Mouse (Mus musculus): ENCODE results near the gene Mmgt2.

Gene Mmgt2

DNA sequence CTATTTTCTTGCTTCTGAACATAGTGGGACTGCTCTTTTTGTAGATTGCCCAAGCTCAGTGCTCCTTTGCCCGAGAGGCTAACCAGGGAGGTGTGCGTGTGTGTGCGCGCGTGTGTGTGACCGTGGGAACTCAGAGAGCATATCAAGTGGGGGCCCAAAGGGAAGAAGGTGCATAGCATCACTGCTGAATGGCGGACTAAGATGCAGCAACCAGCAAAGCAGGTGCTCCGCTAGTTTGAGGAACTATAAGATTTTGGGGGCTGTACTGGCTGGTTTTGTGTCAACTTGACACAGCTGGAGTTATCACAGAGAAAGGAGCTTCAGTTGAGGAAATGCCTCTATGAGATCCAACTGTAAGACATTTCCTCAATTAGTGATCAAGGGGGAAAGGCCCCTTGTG lies 27.4 kb upstream of the Mmgt2 start:
- peak; percentile 56 for DNase-seq (ENCODE audit: low read depth, low spot score)

DNA sequence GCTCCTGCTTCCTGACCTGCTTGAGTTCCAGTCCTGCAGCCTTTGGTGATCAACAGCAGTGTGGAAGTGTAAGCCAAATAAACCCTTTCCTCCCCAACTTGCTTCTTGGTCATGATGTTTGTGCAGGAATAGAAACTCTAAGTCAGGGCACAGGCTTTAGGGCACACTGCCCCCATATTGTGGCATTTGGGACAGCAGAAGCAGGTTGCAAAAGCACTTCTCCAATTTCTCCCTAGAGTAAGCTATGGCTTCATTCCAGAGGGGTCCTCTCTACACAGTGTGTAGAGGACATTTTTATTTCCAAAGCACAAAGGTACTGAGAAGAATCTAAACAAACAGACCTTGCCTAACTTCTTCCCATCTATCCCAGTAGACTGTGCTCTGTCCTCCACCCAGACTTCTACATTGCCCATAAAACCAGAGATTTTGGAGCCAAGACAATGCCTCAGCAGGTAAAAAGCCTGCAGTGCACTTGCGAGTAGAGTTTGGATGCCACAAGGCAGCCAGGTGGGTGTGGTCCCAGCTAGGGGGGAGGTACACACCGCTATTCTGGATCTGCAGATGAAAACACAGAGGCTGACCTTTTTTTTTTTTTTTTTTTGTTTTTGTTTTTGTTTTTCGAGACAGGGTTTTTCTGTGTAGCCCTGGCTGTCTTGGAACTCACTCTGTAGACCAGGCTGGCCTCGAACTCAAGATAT lies 26.7 kb upstream of the Mmgt2 start:
- peak; percentile 29 for DNase-seq (ENCODE audit: low read depth, low spot score)

DNA sequence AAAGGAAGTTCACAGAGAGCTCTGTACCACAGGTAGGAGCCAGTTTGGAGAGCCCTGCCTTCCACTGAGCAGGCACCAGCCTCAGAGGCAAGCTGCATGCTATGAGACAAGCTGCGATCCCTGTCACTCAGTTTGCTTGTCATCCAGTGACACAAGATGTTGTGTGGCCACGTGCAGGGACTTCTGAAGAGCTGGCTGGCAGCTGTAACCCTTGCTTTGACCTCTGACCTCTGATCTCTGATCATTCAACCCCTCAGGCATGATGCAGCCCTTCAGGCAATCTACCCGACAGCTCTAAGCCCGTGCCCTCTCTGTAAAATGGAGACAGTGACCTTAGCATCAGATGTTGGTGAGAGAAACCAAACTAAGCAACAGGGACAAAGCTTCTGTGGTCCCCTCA lies 25.6 kb upstream of the Mmgt2 start:
- DNase-seq (ENCODE audit: low read depth, low spot score), result no peak

DNA sequence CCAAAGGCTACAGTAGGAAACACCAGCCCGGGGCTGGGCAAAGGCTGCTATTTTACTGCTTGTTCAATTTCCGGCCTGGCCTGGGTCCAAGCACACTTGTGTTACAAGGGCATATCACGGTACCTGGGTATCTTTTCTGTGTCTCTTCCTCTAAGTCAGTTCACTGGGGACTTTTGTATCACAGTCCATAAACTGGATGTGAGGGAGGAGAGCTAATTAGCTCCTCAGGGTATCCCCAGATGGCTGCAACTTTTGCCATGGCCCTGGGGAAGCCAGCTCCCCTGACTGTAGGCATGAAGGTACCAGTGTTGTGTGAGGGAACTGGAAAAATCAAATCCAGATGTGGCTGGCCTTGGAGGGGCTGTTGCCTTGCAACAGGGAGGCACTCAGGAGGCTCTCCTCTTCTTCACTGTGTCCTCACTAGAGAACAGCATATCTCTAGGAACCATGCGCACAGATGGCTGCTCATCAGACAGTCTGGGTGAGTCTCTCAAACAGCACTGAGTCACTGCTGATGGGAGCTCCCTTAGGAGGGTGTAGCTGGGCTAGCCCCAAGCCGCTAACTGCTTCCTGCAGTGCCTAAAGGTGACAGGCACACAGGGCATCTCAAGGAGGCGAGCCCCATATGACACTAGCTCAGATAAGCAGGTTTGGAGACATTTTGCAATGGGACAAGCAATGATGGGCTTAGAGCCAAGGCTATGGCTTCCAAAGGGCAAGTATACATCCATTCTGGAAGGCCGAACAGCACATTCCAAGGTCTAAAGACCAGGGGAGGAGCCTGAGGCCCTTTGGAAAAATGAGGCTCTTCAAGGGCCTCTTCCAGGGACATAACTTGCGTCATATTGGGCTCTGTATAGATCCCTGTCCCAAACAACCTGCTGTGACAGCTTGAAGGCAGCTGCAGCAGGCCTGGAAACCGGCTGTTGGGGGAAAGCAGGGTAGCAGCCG lies 23.8 kb upstream of the Mmgt2 start:
- no peak for DNase-seq (ENCODE audit: low read depth, low spot score)

DNA sequence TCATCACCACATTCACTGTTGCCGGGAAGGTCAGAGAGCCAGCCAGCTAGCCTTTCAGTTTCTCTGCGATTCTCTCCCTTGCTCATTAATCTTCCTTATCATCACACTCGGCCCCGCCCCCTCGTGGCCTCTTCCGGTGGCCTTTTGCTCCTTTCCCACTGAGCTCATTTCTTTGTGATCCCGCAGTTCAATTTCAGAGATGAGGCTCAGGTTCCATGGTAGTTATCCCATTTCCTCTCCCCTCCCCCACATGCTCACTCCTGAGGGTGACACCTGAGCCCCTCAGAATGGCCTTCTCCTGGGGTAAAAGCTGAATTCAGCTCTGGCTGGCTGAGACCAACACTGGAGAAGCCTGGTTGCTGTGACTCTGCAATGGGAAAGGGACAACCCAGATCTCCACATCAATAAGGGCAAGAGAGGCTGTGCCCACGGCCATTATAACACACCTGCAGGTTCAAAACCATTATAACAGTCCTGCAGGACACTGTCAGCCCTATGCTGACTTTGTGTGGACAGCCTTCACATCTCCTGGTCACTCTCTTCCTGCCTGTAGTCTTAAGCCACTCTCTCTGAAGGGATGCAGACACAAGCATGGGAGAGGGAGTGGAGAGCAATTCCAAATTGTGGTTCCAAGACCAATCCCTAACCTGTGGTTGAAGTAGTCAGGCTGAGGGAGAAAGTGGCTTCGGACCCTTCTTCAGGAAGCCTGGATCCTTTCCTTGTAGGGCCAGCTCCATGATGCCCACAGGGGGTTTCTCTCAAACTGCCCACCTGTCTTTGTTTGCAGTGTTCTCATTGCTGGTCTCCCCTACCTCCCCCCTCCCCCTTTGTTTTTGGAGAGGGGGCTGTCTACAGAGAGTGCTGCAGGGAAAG lies 18.9 kb upstream of the Mmgt2 start:
- peak; percentile 25 for DNase-seq (ENCODE audit: low read depth, low spot score)

DNA sequence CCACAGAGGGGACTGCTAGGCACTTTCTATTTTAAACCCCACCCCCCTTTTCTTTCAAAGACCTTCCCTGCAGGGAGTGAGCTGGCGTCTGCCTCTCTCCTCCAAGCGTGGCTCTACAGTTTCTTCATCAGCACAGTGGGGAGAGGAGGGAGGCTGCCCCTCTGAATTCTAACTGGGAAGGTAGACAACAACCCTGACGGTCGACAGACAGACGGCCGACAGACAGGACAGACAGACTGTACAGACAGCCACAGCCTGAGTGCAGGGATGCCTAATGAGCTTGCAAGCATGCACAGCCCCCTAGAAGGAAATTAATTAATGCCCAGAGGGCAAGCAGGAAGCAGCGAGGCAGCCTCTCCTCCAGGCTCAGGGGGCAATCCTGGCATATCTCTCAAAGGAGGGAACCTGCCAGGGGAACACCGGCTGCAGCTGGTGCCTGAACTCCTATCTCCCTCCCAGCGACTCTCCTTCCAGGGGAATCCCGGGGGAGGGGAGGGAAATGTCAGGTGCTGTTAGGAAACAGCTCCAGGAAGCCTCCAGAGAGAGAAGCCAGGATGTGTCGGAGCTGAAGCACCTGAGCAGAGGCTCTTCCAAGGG lies 18.1 kb upstream of the Mmgt2 start:
- no peak for DNase-seq (ENCODE audit: low read depth, low spot score)

DNA sequence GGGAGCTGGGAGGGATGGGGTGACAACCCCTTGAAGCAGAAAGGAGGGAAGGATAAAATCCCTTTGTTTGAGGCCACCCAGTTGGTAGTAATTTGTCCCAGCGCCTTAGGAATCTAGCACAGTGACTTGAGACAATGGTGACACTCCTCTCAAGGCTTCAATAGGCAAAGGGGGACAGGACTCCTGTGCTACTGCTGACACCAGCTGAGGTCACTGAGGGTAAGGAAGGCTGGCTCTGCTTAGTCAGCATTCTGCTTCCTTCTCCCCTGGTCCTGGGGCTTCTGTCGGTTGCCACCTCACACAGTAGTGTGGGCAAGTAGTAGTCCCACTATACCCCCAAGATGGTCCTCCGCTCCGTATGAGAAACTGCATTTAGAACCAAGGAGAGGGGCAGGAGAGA lies 17.3 kb upstream of the Mmgt2 start:
- no peak for DNase-seq (ENCODE audit: low read depth, low spot score)

DNA sequence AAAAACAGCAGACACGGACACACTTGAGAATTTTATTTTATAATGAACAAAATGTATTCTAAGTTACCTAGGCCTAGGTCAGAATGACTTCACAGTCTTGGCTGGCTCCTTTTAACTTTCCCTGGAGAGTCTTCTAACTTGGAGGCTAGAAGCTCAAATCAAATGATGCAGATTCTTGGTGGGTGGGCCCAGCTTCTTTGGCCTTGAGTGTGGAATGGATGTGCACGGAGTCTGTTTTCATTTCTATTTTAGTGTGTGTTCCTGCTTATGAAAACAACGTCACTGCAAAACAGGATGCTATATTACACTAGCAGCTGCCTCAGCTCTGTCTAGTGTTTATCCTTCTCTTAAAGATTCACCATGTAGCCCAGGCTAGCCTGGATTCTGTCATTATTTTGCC lies 13.1 kb upstream of the Mmgt2 start:
- DNase-seq (ENCODE audit: low read depth, low spot score), result no peak

DNA sequence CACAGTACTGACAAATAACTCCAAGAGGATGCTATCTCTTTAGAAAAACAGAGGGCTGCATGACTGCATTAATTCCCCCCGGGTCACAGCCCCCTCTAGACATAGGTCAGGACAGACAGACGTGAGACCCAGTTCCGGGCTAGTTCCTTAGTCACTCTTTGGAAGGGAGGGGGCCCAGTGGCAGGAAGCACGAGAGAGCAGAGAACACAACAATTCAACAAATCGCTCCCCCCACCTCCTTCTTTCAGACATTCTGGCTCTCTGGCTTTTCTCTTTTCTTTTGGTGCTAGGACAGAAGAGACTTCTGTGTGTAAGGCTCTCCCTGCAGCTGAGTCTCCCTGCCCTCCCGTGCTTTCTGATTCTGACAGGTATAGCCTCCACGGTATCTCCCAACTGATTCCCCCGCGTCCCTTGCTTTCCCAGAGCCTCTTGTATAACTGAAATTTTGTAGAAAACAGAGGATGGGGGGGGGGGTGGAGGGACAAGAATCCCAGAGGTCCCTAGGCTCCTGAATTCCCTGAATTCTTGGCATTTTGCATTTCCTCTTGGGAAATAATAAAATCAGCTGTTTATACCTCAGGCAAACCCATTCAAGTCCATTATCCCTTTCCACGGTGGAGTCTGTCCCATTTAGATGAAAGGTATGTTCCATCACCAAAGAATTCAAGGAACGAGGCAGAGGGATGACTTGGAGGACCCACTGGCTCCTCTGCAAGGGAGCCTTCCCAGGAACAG lies 12.2 kb upstream of the Mmgt2 start:
- no peak for DNase-seq (ENCODE audit: low read depth, low spot score)

DNA sequence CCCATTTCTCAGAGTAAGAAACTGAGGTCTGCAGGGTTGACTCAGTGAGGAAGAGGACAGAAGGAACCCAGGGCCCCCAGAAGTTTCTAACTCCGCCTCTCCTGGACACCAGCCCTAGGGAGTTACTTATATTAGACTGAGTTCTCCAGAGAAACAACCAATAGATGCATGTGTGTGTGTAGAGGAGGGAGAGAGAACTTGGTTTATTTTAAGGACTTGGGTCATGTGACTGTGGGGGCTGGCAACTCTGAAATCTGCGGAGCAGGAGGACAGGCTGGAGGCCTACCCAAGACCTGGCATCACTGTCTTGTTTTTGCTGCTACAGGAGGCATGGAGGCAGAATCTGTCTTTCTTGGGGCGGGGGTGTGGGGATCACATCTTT lies 11.6 kb upstream of the Mmgt2 start:
- no peak for DNase-seq (ENCODE audit: low read depth, low spot score)

DNA sequence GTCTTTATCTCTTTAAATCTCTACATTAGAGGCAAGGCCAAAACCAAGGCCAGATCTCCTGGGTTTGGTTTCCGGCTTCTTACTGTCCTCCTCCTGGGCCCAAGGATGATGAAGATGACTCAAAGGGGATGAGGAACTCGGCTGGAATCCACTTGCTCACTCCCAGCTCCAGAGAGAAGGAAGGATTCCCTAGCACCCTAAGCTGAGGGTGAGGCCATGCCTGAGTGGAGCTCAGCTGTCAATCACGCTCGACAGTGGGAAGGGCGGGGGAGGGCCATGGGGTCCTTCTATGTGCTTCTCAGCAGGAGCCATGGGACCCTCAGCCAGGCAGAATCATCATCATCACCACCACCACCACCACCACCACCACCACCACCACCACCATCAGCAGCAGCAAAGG lies 11.1 kb upstream of the Mmgt2 start:
- no peak for DNase-seq (ENCODE audit: low read depth, low spot score)

DNA sequence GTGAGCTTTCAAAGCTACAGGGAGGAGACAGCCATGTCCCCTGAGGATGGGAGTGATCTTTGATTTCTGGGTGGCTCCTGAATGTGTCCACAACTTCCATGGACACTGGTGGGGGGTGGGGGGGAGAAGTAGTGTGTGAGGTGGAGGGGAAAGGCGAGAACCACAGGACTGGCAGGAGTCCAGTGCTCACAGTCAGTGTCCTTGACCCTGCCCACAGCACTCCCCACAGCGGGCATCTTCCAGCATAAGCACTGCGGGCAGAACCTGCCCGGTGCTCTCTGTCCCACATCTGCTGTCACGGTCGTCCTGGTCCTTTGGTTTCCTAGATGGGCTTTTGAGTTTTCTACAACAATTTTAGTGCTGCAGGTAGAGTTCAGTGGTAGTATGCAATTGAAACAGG lies 10.7 kb upstream of the Mmgt2 start:
- no peak for DNase-seq (ENCODE audit: low read depth, low spot score)

DNA sequence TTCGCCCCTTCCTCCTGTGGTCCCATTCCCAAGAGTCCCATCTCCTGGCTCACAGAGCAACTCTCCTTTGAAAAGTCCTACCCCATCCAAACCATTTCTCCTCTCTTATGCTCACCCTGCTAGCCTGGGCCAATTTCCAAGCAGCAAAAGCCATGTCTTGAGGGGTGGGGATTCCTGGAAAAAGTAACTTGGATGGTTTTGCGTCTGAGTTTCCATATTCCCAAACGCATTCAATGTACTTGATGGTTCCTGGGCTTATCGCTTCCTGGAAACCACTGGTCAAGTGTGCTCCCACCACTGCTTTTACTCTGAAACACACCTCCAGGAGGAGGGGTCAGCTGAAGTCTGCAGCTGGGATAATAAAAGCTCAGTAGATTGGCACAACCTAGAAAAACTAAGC lies 10.1 kb upstream of the Mmgt2 start:
- DNase-seq (ENCODE audit: low read depth, low spot score), result no peak

DNA sequence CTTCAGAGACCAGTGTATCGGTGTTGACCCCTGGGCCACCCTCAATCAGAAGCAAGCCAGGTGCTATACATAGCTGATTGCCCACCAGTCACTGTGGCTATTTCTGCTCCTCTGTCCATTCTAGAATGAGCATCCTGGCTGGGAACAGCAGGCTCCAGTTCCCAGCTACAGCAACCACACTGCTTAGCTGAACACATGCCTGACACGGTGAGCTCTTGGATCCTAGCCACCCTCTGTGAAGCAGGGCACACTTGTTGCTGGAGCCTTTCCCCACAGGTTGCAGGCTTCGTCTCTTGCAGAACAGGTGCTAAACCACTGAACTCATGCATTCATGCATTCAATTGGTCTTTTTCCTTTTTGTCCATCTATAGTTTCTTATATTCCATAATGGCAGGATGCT lies 8.1 kb upstream of the Mmgt2 start:
- no peak for DNase-seq (ENCODE audit: low read depth, low spot score)

DNA sequence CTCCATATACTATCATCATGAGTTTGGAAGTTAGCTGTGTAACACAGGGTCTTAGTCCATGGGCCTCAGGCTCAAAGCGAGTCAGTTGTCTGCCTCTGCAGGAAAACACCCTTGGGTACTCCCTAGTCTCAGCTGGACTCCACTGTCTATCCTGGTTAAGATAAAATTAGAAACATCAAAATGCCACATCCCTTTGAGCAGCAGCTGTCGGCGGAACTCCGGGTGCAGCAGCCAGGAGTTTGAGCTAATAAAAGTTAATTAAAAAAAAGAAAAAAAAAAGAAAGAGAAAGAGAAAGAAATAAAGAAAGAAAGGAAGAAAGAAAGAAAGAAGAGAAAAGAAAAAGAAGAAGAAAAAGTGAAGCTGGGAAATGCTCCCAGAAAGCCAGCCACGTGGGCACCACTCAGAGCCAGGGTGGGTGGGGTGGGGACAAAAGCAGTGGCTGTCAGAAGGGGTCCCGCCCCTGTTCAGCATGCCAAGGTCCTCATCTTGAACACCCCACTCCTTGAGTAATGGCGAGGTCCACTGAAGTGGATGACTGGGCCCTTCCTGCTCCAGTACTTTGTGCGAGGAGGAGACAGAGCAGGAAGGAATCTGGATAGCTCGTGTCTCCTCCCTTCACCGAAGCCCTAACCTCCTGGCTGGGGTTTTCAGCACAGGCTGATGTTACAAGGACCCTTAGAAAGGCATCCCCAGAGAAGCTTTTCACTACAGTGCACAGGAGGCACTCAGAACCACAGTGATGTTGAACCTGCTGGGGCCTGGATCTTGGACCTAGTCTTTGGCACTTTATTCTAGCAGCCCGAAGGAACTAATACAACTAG lies 6.2 kb upstream of the Mmgt2 start:
- DNase-seq (ENCODE audit: low read depth, low spot score), result no peak

DNA sequence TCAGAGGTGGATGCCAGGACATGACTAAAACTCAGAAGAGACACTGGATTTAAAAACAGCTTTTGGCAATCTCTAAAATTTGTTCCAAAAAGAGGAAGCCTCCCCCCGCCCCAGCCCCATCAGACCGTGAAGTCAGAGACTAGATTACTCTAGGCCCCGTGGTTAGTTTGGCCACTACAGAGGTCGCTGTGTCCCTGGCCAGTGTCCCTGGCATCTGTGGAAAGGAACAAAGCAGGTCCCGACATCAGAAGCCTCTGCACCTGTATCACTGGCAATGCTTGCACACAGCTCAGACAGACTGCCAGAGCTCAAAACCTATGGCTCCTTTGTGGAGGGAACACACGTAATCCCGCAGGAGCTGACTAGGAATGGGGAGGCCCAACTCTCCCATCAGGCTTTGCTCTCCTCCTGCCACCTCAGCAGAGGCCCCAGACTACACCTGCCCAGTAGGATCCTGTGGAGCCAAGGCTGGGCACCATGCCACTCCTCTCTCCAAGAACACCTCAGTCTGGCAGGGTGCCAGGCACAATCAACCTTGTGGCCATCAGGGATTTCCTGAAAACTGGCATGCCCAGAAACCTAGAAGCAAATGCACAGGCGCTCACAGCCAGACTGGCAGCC lies 5.3 kb upstream of the Mmgt2 start:
- peak; percentile 54 for DNase-seq (ENCODE audit: low read depth, low spot score)

DNA sequence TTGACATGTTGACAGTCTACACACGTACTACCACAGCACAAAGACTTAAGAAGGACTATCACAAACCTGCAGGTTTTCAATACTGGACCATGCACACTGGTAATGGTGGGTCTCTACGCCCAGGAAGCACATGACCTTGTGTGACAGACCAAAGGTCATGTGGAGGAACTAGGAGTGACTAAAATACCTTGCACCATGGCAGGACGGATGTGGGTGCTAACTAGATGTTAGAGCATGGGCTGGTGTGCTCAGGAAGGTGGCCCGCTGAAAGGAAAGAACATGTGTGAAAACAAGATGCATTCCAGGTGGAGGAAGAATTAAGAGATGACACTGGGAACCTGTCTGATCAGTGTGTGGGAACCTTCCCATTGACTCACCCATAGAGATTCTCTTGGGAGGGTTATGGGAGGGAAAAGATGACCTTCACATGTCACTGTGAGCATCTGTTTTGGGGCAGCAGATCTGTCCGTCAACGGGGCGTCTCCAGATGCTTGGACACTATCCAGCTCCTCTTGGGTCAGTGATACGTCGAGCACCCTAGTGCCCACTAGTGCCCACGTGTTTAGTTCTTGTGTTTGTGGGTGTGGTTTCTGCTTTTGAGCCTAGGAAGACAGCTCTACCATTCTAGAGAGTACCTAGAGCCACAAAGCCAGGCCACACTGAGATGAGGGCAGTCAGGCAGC lies 4.6 kb upstream of the Mmgt2 start:
- DNase-seq (ENCODE audit: low read depth, low spot score), result no peak

DNA sequence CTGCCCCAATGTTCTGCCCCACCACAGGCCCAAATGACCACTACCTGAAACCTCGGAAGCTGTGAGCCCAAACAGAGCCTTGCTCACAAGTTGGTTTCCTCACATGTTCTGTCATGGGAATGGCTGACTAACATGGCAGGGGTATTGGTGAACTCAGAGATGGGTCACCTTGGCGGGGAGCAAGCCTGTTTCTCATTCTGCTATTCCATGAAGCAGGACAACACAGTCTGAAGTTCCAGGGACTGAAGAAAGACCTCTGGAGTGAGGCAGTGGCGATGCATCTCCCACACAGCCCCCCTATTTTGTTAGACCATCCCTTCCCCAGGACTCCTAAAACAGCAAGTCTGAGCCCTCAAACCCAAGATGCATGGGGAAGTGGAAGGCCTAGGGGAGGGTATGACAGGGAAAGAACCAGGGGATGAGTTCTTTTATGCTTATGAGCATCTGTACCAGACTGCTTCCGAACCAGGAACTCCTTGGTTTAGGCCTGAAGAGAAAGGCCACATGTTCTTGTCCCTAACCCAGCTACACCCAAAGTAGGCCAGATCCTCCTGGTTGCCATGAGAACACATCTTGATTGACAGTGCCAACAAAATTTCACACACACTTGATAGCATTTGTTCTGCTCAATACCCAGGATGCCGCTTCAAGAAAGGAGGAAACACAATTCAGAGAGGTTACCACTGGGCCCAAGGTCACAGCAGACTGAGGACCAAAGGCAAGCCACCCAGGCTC lies 3.7 kb upstream of the Mmgt2 start:
- DNase-seq (ENCODE audit: low read depth, low spot score), result no peak

DNA sequence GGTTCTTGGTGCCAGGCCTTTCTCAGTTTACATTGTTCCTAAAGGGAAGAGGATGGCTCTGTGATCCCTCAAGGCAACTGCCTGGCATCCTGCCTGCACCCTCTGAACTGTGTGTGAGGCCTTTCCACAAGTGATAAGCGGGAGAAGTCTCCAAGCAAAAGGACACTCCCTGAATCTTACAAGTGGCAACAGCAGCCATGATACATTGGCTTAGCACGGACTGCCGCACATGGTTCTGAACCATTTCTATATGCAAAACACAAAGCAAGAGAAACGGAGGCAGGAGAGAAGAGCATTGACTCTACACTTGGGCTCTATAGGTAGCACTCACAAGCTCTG lies 3.2 kb upstream of the Mmgt2 start:
- no peak for DNase-seq (ENCODE audit: low read depth, low spot score)

All from A20 (cell line).